Mouse (Mus musculus) right cerebral cortex, adult 18-20 months (tissue): ENCODE data around the gene Bcl2a1d.
"Not testable (repeated sequence)": the region's sequence is repeated elsewhere in the genome, so short reads cannot be mapped to it uniquely, and the experiment has no call there.

Experiments used
- DNase-seq: peaks from one replicate; pipeline ENCODE4 v3.0.0; 2022; ENCODE audit warnings: mixed read lengths

Gene Bcl2a1d

GRCm38 (mm10) chr9:88689451-88689850 lies 42.3 kb downstream of the Bcl2a1d start:
- DNase-seq, result not testable (repeated sequence)

GRCm38 (mm10) chr9:88686719-88687118 lies 45.0 kb downstream of the Bcl2a1d start:
- not testable (repeated sequence) for DNase-seq
